Mouse (Mus musculus) stomach, postnatal 0 days (tissue): Measurements from ENCODE around the gene Slc44a3.

ENCODE experiments used
- CTCF ChIP-seq: IDR thresholded peaks from 2 replicates; pipeline ENCODE4 v1.5.1; 2016; ENCODE audit warnings: antibody characterized with exemption, low read depth, mild to moderate bottlenecking, moderate library complexity
- EP300 ChIP-seq: optimal IDR thresholded peaks from 2 replicates; pipeline ENCODE3; 2016; ENCODE audit warnings: antibody characterized with exemption

GRCm38 (mm10) chr3:121443861-121444271, 88.3 kb downstream of the Slc44a3 start:
- TF ChIP-seq CTCF (no peak), EP300 (no peak)
